Mouse (Mus musculus) mouse embryonic stem cell (cell line): ENCODE measurements around the gene Nars2.
"Not testable (repeated sequence)": the region's sequence is repeated elsewhere in the genome, so short reads cannot be mapped to it uniquely, and the experiment has no call there.

Source experiments
- in situ Hi-C, 2 experiments: fragments of 300-500 bp; cut with MboI; formaldehyde crosslinking; loops; 1 replicate in 1 of 2; 3 replicates in 1 of 2; pipeline ENCODE4 v1.14.3; 2019 to 2020; ENCODE audit warnings: low sequenced_read_pairs in 2 of 2, low pct_unique_long_range_greater_than_20kb in 1 of 2, mixed read lengths in 1 of 2; ENCODE audit not compliant: unreplicated experiment in 1 of 2

The Nars2 gene

DNA sequence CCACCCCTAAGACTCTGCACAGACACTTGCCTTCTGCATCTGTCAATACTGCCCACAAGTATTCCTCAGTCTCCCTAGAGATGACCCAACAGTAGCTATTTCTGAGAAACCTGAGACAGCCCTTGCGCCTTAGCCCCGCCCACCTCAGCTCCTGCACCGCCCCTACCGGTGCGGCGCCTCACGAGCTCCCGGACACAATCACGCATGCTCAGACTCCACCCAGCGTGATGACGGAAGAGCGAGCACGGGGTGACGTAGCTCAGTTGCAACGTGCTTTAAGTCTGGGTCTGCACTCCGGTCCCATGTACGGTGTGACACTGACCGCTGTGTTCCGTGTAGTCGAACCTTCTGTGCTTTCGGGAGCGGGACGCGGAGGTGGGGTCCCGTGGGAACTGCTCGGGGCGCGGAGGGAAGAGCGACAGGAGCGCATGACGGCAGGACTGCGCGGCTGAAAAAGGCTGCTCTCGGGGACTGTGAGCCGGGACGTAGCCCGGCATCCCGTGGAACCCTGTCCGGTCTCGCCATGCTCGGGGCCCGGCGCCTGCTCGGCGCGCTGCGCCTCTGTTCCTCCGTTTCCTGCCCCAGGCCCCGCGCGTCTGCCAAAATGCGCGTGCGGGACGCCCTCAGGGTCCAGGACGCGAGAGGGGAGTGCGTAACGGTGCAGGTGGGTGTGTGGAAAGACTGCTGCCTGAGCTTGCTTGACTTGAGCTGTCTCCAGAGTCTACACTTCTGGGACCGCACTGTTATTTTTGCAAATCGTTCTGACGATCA lies at the start of gene Nars2:
Gene Nars2, plus strand, starts transcription at position 225 of the 771 bp plus-strand sequence.
- in situ Hi-C loops = loop anchor here in 1 of 2 experiments (25.0 kb wide), 1 partner anchor 361 kb away; no protein-coding TSS in a partner anchor

DNA sequence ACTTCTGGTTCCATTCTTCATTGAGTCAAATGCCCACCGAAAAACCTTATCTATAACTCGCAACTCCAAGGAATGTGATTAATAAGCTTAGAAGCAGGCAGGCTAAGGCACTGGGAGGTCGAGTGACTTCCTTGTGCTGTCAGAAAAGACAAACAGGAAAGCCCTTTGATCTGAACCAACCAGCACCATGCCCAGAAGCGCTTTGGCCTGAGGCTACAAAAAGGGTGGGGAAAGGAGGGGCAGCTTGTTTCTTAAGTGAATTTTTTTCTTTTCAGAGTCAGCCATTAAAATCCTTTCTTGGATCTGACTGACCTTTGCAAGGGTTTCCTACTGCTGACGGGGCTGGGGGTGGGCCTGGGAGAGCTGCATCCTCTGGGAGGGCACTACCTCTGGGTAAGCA lies 49.1 kb upstream of the Nars2 start:
- in situ Hi-C loops = loop anchor here in 1 of 2 experiments (10.0 kb wide), 1 partner anchor 127 kb away; no protein-coding TSS in a partner anchor

DNA sequence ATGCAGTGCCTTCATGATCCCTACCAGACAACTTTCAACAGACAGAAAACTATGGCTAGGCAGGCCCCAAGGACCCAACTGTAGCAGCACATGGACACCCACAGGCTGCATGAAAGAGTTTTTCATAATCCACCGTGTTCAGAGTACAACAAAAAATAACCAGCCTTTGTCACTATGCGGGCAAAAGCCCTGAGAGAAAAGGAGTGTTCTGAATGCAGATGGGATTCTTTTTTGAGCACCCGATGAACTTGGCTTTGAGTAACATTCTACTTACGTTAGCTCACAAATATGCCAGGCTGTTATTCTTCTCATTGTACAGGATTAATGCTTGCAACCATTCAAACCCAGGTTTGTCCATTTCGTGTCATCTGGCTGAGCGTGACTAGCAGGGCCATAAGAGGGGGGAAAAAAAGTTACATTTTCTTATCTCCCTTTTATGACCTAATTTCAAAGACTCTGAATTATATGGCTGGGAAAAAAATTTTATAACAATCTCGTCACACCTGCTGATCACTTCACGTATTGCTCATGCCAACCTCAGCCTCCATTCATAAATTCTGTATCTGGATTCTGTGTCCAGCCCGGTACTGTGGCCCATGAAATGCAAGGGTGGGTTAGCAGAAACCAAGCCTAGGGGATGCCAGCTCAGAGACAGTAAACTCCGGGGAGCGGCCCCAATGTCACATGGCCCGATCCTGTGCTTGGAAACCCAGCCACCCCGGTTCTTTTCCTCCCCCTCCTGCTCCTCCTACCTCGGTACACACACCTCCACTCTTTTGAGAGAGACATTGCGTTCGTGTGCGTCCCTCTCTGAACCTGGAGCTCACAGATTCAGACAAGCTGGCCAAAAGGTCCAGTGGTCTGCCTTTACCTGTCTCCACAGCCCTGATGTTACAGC lies 48.0 kb upstream of the Nars2 start:
- in situ Hi-C loops = loop anchor here in 1 of 2 experiments (10.0 kb wide), 1 partner anchor 129 kb away; no protein-coding TSS in a partner anchor

DNA sequence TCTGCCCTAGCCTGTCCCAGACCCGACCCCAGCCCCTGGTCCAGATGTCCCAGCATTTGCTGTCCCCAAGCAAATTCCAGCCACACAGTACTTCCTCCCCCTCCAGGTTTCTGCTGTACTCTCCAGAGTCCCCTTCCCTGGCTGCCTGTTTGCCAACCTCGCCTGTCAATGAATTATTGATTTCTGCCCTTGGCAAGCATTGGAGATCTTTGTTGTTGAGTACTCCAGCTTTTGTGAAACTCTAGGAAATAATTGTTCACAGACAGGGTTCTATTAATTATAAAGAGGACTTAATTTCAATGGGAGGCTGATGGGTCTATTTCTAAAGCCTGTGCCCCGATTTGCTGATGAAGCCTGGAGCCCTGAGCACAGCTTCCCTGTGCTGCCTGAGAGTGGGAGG lies 46.9 kb upstream of the Nars2 start:
- in situ Hi-C loops = loop anchor here in 1 of 2 experiments (10.0 kb wide), 1 partner anchor 130 kb away; no protein-coding TSS in a partner anchor

DNA sequence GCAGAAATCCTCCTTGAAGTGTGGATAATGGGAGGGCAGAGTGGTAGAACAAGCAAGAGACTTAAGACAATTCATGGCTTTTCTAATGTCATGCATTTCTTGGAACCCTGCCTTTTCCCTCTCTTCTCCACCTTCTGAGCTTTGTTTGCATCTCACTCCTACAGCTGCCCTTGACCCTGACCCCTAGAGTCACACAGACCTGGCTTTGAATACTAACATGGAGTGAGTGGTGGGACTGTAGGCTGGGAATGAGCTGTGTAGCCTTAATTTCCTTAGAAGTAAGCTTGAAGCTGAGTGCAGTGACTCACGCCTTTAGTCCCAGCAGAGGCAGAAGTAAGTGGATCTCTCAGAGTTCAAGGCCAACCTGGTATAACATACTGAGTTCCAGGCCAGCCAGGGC lies 46.4 kb upstream of the Nars2 start:
- in situ Hi-C loops = loop anchor here in 1 of 2 experiments (10.0 kb wide), 1 partner anchor 130 kb away; no protein-coding TSS in a partner anchor

DNA sequence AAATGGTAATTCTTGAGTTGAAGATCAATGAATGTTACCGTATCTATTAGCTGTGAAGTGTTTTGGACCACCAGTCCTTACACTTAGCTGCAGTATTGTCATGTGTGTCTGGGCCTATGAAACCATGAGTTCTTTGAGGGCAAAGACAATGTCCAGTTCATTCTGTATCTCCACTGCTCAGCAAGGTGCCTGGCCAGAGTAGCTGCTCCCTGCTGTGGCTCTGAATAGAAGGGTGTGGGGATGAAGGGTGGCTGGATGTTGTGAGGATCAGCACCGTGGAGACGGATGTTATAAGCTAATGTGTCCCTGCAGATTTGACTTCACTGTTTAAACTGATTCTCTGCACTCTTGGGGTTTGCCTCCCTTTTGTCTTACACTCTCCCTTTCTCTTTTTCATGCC lies 45.9 kb upstream of the Nars2 start:
- in situ Hi-C loops = loop anchor here in 1 of 2 experiments (10.0 kb wide), 1 partner anchor 131 kb away; no protein-coding TSS in a partner anchor

DNA sequence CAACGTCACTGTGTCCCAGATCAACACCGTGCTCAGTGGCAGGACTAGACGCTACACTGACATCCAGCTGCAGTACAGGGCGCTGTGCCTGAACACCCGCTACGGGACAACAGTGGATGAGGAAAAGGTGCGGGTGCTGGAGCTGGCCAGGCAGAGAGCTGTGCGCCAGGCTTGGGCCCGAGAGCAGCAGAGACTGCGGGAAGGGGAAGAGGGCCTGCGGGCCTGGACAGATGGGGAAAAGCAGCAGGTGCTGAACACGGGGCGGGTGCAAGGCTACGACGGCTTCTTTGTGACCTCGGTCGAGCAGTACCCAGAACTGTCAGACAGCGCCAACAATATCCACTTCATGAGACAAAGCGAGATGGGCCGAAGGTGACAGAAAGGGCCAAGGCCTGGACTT lies 45.1 kb upstream of the Nars2 start:
- in situ Hi-C loops = loop anchor here in 1 of 2 experiments (10.0 kb wide), 1 partner anchor 131 kb away; no protein-coding TSS in a partner anchor

DNA sequence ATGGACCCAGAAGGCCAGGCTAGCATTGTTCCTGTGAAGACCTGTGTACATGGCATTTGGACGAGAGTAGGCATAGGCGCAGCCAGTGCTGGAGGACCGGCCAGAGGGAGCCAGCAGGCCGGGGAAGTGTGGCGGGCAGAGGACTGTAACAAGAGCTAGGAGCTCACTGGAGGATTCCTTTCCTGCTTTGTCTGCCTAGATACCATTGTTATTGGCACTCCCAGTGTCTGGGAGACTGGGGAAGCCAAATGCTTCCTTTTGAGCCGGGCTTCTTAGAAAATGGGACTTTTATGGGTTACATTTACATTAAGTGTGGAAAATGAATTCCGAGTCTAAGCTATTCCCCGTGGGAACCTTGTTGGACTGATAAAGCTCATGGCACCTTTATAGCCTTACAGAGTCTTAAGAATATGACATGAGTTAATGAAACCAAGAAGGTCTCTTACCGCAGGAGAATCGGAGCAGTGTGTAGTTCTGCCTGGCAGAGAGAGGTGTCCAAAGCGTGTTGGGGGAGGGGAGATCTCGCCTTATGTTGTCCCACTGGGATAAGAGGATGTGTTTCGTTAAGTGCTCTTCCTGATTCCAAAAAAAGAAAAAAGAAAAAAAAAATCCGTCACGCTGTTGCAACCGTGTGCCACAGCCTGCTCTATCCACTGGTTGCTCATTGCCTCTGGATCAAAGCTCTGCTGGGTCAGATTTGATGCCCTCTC lies 43.2 kb upstream of the Nars2 start:
- in situ Hi-C loops = loop anchor here in 1 of 2 experiments (10.0 kb wide), 1 partner anchor 133 kb away; no protein-coding TSS in a partner anchor

DNA sequence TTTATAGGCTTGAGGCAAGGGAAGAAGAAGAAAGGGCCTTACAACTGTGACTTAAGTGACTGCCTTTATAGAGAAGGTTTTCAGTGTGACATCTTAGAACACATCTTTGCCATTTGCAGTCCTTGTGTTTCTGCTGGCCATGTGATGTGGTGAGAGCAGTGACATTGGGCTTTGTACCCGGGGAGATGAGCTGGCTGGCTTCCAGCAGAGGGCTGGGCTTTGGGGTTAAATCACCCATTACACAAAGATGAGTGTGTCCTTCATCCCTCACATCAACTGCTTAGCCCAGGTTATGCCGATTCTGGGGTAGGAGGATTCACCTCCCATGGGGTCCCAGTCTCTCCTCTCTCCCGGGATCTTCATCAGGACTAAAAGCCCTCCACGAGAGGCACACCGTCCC lies 41.4 kb upstream of the Nars2 start:
- in situ Hi-C loops = loop anchor here (5.0 to 10.0 kb wide), 2 partner anchors 135 to 138 kb away; no protein-coding TSS in a partner anchor

DNA sequence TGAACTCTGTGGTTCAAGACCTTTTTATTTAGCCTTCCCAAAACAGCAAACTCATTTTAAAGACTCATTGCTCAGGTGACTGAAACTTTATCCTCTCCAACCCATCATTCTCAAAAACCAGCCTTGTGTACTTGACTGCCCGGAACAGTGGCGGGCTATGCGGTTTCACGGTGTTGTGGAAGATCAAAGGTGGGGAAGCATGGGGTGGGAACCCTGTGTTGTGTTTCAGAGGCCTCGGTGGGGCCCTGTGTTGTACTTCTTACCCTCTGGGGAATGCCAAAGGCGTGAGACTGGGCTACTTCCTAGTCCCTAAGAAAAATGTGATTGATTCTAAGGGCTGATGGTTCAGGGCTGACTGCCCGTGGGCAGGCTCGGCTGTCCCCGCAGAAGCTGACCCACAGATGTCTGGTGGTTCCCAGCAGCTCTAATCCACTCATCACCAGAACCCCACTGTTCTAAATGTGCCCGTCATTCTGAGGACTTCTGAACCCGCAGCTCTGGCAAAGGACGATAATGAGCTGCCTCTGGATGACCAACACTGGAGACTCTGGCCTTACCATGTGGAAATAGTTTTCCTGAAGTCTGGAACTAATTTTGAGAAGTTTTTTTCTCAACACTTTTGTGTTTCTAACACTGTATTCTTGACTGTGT lies 40.9 kb upstream of the Nars2 start:
- in situ Hi-C loops = loop anchor here in 1 of 2 experiments (5.0 kb wide), 1 partner anchor 138 kb away; no protein-coding TSS in a partner anchor

DNA sequence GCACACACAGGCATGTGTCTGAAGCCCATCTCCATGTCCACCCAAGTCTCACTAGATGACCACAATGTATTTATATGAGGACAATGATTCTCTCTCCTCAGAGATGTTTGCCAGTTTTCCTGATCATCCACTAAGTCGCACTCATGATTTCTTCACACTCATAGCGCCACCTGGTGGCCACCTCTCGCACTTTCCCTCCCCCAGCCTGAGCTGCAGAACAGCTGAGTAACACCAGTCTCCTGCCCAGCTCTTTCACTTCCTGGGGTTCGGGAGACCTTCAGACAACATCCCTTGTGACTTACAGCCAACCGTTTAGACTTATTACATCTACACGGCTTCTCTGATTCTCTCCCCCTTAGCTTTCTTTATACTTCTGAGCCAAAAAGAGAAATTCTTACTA lies 37.3 kb upstream of the Nars2 start:
- in situ Hi-C loops = loop anchor here in 1 of 2 experiments (5.0 kb wide), 1 partner anchor 142 kb away; no protein-coding TSS in a partner anchor

DNA sequence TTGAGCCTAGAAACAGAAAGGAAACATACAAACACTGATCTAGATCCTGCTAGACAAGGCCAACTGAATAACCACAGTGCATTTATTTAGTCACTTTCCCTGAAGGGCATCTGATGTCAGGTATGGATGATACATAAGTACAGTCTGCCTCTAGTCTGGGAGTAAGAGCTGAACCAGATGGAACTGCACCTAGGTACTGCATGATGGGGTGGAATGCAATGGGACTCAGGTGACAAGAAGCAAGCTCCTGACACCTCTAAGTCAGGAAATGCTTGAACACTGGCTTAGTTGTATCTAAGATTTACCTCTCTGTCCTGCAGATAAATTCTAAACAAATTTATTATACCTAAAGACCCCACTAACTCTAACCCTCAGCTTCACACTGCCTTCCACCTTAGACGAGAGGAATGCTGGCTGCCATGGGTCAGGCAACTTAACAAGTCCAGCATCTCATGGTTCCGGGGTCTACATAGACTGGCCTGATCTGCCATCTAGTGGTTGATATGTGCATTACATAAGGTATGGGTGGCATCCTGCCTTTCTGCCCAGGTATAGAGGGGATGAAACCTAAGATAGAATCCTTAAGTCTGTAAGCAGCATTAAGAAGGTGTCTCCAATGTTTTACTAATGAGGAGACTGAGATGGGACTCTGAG lies 35.7 kb upstream of the Nars2 start:
- in situ Hi-C loops = no loop called here

DNA sequence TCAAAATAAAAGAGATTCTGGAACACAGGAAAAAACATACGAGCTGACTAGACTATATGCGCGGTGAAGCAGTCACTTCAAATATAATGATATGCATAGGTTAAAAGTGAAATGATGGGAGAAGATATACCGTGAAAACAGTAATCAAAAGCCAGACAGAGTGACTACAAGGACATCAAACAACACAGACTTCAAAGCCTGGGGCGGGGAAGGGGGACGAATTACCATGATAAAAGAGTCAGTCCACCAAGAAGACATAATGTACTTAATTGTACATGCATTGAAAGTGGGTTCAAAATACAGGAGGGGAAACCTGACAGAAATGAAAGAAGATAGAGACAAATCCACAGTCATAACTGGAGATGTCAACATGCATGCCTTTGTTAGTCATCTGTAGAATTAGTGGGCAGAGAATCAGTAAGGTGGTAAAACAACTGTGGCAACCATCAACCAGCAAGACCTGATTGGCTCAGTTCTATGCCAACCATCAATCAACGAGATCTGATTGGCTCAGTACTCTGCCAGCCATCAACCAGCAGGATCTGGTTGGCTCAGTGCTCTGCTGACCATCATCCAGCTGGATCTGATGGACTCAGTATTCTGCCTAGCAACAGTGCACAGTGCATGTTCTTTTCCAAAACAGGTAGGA lies 30.7 kb upstream of the Nars2 start:
- in situ Hi-C loops = no loop called here

DNA sequence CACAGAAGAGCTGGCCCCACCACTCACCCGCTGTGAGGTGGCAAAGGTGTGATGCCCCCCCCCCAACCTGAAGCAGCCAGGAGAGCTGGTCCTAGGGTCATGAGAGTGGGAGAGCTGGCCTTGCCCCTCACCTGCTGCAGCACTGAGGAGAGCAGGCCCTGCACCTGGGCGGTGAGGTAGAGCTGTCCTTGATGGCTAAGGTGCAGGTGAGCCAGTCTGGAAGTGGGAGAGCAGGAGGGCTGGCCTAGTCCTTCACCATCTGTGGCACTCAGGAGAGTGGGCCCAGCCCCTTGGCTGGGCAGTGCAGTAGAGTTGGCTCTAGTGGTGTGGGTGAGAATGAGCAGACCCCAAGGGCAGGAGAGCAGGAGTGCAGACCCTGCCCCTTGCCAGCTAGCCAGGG lies 28.4 kb upstream of the Nars2 start:
- in situ Hi-C loops = no loop called here

DNA sequence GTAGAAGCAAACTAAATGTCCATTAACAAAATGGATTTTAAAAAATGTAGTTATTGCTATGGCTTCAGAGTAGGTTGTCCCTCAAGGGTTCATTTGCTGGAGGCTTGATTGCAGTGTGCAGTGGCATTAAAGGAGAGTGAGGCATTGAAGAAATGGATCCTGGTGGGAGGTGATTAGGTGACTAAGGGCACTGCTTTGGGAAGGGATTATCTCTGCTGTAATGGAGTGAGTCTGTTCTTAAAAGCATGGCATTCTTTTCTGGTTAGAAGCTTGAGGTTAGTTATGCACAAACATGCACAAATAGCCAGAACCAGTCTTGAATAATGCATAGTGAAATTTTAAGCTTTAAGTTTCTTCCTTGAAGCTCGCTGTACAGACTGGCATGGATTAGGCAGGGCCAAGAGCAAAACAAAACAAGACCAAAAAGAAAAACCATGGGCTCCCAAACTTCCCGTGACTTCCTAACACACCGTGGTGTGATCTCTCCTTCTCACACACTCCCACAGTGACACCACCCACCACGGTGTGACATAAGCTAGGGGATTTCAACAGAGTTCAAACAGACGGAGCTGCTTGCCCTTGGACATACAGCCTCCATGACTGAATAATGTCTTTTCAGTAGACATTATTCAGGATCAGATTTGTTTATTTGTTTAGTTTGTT lies 7.5 kb upstream of the Nars2 start:
- in situ Hi-C loops = no loop called here

DNA sequence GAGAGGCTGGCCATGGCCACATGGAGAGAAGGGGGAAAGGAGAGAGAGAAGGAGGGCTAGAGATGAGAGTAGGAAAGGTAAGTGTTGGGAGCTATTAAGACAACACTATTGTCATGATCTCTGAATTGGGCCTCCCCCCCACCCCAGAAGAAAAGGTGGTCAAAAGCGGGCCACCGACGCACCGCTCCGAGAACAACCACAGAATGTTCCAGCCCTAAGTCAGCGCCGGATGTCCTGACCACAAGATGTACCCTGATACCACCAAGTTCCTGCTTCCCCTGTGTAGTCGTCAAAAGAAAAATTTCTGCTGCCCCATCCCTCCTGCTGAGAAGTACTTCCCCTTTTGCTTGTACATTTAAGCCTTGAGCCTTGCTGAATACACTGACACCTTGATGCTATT lies 4.8 kb upstream of the Nars2 start:
- in situ Hi-C loops = not testable (repeated sequence)
